Mouse (Mus musculus) adrenal gland, postnatal 10 days (tissue): ENCODE data around the gene Adgrb3. TPM values are rescaled to one million over a fixed set of nuclear protein-coding genes. Genes with fewer than 3 reads are reported as not detected.
"Not testable (repeated sequence)": the region's sequence is repeated elsewhere in the genome, so short reads cannot be mapped to it uniquely, and the experiment has no call there.

Source experiments
- DNase-seq: peaks from one replicate; pipeline ENCODE4 v3.0.0; 2021; ENCODE audit warnings: mixed read lengths
- total RNA-seq, 2 experiments: library from RNA; stranded (reverse); gene quantifications; 2 replicates each; pipeline ENCODE4 v1.2.3; 2021

Gene Adgrb3
- total RNA-seq, 2 experiments from 2014 or later = 2.4 to 4.5 TPM

DNA sequence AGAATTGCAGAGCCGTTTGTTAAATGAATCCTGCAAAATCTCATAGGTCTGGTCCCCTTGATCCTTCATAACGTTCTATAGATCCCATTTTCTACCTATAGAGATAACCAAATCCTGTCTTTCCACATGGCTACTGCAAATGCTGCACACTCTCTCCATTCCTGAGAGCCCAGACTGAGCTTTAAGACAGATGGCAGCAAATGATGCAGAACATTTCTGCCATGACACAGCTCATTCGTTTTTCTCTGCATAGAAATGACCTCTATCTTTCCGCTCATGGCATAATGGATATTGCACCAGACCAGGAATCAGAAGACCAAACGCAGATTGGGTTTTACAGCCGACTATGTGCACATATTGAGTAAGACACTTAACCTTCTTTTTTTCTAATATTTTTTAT lies 84.8 kb downstream of the Adgrb3 start:
- no peak for DNase-seq

DNA sequence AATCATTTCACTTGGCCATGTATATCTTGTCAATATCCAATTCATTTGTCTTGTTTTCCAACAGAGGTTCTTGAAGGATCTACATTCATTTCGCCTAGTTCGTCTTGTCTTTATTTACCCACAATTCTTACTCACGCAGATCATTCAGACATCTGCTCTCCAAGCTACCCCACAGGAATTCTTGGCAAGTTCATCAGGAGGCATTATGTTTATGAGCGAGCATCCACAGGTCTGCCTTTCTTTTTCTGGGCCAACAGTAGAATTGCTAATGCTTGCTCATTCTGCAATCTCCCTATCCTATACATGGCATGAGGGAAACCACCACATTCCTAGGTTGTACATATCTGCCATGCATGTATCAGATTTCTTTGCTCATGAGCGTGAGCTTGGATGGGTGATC lies 99.7 kb downstream of the Adgrb3 start:
- DNase-seq = no peak

- no peak for DNase-seq
Measured at GRCm38 (mm10) chr1:25711474-25711873, 118.0 kb downstream of the Adgrb3 start.

- DNase-seq = no peak
Measured at GRCm38 (mm10) chr1:25706299-25706698, 123.2 kb downstream of the Adgrb3 start.

- DNase-seq = no peak
Measured at GRCm38 (mm10) chr1:25698702-25699250, 130.7 kb downstream of the Adgrb3 start.

GRCm38 (mm10) chr1:25697179-25697578 lies 132.3 kb downstream of the Adgrb3 start:
- no peak for DNase-seq

GRCm38 (mm10) chr1:25696771-25697170 lies 132.7 kb downstream of the Adgrb3 start:
- DNase-seq = no peak

GRCm38 (mm10) chr1:25682118-25682517 lies 147.4 kb downstream of the Adgrb3 start:
- no peak for DNase-seq

DNA sequence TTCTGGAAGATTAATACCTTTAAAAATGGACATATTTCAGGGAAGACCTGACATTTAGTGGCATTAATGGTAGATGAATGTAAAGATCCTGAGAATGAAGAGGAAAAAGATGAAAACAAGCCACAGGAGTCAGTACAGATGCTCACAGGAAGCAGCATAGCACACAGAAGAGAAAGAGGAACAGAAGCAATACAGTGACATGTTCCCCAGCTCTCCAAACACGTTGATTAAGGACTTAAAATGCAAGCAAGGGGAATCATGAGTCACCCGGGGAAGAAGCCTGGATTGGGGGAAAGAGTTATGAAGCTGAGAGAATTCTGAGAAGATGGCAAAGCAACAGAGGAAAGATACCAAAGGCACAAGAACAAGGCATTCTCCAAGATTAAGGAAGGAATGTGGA lies 149.9 kb downstream of the Adgrb3 start:
- no peak for DNase-seq

- no peak for DNase-seq
Measured at GRCm38 (mm10) chr1:25652717-25653116, 176.8 kb downstream of the Adgrb3 start.

DNA sequence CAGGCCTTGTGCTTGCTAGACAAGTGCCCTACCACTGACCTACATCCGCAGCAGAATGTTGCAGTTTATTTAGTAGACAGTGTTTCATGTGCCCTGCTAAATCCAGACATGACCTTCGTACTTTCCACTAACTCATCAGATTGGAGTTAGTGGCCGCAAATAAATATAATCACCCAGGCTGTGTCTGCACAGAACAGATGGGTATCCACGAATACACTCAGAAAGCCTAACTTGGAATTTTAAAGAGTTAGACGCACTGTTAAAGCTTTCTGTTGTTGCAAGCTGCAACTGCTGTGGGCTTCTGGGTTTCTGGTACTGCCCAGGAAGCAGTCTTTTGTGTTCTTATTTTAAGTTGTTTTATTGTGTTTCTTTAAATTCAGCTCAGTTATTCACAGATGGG lies 185.3 kb downstream of the Adgrb3 start:
- DNase-seq = no peak

DNA sequence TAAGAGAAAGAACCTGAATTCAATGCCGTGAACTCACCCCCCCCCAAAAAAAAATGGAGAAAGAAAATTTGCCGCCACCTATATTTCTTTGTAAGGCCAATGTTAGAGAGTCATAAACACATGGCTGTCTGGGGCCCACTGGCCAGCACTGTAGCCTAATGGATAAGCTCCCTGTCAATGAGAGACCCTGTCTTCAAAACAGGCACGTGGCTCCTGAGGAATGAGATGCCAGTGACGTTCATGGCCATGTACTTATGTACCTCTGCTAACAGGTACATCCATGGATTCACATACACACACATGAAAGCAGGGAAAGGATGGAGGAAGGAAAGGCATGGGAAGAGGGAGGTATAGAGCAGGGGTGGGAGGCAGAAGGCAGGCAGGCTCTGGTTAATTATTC lies 208.0 kb downstream of the Adgrb3 start:
- DNase-seq = no peak

- DNase-seq = no peak
Measured at GRCm38 (mm10) chr1:25616954-25617353, 212.6 kb downstream of the Adgrb3 start.

DNA sequence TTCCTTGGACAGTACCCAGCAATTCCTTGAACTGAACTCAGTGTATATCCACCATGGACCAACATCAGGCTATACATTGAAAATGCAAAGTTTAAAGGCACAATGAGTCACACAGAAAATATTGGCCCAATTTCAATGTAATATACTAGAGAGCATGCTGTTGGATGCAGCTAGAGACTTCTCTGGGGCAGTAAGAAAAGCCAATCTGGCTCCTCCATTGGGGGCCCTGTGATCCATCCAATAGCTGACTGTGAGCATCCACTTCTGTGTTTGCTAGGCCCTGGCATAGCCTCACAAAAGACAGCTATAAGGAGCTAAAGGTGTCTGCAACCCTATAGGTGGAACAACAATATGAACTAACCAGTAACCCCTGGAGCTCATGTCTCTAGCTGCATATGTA lies 218.7 kb downstream of the Adgrb3 start:
- DNase-seq = not testable (repeated sequence)

DNA sequence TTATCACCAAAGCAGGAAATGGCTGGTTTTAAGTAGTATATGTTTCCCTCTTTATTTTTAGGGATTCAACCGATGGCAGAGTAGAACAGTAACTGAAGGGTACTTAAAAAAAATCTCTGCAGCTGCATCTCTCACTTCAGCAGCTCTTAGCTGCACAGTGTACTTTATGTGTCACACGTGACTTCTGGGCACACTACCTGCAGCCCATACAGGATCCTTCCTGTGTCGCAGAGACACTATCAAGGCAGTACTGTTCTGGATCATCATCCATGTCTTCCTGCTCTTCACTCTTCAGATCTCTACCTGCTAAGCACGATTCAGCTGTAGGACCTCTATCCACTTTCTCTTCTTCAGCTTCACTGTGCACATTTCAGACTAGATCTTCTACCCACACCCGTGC lies 230.6 kb downstream of the Adgrb3 start:
- no peak for DNase-seq

DNA sequence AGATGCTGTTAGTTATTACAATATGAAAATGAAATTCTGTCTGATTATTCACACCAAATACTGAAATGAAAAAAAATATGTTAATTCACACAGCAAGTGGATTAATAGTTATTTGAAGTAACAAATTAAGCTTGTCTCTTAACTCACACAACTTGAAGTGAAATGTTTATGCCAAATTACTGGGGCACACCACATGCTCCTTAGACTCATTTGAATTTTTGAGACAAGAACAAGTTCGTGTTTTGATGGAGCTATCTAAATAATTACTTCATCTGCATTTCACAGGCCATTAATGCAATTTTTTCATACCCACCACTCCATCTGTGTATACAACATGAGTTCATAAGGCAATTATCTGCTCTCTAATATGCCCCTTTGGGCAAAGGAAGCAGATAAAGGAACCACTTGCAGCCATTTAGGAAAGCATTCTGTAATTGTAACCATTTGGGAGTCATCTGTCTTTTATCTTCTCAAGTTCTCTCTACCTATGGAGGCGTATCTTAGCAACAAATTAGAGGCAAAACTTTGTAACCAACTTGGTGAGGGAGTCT lies 240.9 kb downstream of the Adgrb3 start:
- no peak for DNase-seq

DNA sequence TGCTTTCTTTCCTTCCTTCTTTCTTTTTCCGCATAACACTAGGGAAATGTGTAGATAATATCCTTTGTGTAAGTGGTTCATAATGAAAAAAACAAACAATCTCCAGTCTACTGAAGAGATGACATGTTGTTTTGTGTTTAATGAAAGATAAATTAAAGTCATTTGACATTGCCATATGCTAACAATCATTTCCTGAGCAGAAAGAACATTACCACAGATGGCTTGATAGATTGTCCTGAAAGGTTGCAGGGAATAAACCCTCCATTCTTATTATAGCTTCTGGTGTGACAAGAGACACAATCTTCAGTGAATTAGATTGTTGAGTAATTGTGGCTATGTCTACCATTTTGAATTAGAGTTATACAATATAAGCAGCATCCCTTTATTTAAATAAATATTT lies 247.8 kb downstream of the Adgrb3 start:
- no peak for DNase-seq

- DNase-seq = no peak
Measured at GRCm38 (mm10) chr1:25577836-25578235, 251.7 kb downstream of the Adgrb3 start.

- DNase-seq = no peak
Measured at GRCm38 (mm10) chr1:25576598-25576997, 252.9 kb downstream of the Adgrb3 start.

DNA sequence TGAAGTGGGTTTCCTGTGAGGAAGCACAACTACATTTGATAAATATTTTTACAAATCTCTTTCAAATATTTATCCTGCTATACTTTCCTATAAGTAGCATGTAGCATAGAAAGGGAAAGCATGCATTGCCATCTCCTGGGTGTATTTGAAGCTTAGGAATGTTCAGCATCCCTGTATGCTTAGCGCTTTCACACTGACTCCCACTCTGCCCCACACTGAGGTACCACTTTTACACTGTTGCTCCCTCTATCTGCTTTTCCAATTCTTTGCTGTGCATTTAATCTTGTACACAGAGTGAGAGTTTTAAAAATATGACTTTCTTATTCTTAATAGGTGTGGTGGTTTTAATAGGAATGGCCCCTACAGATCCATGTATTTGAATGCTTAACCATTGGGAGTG lies 261.4 kb downstream of the Adgrb3 start:
- no peak for DNase-seq

GRCm38 (mm10) chr1:25546072-25546471 lies 283.4 kb downstream of the Adgrb3 start:
- DNase-seq = no peak

GRCm38 (mm10) chr1:25543915-25544314 lies 285.6 kb downstream of the Adgrb3 start:
- no peak for DNase-seq

- no peak for DNase-seq
Measured at GRCm38 (mm10) chr1:25542891-25543290, 286.6 kb downstream of the Adgrb3 start.

- DNase-seq = no peak
Measured at GRCm38 (mm10) chr1:25526976-25527375, 302.5 kb downstream of the Adgrb3 start.
